Mouse (Mus musculus) heart, embryonic 13.5 days (tissue): ENCODE measurements around the gene Pygo2. TPM values are rescaled to one million over a fixed set of nuclear protein-coding genes. Genes with fewer than 3 reads are reported as not detected.
"Not testable (repeated sequence)": the region's sequence is repeated elsewhere in the genome, so short reads cannot be mapped to it uniquely, and the experiment has no call there.

Experiments
- ATAC-seq: fragments of 200-750 bp; cut with Nextera tagmentation; 2 replicates; pipeline ENCODE4 v1.8.0; 2017; ENCODE audit warnings: moderate TSS enrichment; ENCODE audit not compliant: insufficient number of reproducible peaks, low FRiP score, low TSS enrichment; ENCODE audit errors: extremely low read depth
- H3K27ac ChIP-seq: fragments of 300-500 bp; sonication (generic); replicated peaks from 2 replicates; pipeline ENCODE4 v1.5.1; 2015; ENCODE audit warnings: moderate library complexity, mild to moderate bottlenecking, inconsistent platforms
- H3K27me3 ChIP-seq: fragments of 300-500 bp; sonication (generic); replicated peaks from 2 replicates; pipeline ENCODE4 v1.6.1; 2015; ENCODE audit warnings: mild to moderate bottlenecking, inconsistent platforms
- H3K36me3 ChIP-seq: fragments of 300-500 bp; sonication (generic); 2 replicates; pipeline ENCODE4 v1.6.1; 2015; ENCODE audit warnings: mild to moderate bottlenecking, inconsistent platforms
- H3K4me1 ChIP-seq: fragments of 300-500 bp; sonication (generic); 2 replicates; pipeline ENCODE4 v1.6.1; 2015; ENCODE audit warnings: inconsistent platforms
- H3K4me2 ChIP-seq: fragments of 300-500 bp; sonication (generic); 2 replicates; pipeline ENCODE4 v1.6.1; 2015; ENCODE audit warnings: inconsistent platforms, mild to moderate bottlenecking, moderate library complexity
- H3K4me3 ChIP-seq: fragments of 300-500 bp; sonication (generic); 2 replicates; pipeline ENCODE4 v1.5.1; 2015; ENCODE audit warnings: moderate library complexity, mild to moderate bottlenecking, inconsistent platforms
- H3K9ac ChIP-seq: fragments of 300-500 bp; sonication (generic); 2 replicates; pipeline ENCODE4 v1.6.1; 2015; ENCODE audit warnings: inconsistent platforms, mild to moderate bottlenecking, moderate library complexity
- H3K9me3 ChIP-seq: fragments of 300-500 bp; sonication (generic); 2 replicates; pipeline ENCODE4 v1.6.1; 2016; ENCODE audit warnings: inconsistent platforms
- WGBS: fragments of 180-500 bp; shearing (Covaris S2); methylation state at CpG from one replicate; pipeline ENCODE4 v1.1.7; 2015; ENCODE audit warnings: mixed read lengths; 5-methylcytosine and 5-hydroxymethylcytosine counted together
- polyA plus RNA-seq: library from polyadenylated mRNA; unstranded; fragments of >200 nt; fragmentation: Nextera tagmentation; extraction: Ambion mirVana; gene quantifications from 2 replicates; pipeline ENCODE4 v1.2.1, GENCODE M21; 2015

Pygo2 gene
- polyA plus RNA-seq, 1 experiment from 2014 or later: 24.3 TPM

DNA sequence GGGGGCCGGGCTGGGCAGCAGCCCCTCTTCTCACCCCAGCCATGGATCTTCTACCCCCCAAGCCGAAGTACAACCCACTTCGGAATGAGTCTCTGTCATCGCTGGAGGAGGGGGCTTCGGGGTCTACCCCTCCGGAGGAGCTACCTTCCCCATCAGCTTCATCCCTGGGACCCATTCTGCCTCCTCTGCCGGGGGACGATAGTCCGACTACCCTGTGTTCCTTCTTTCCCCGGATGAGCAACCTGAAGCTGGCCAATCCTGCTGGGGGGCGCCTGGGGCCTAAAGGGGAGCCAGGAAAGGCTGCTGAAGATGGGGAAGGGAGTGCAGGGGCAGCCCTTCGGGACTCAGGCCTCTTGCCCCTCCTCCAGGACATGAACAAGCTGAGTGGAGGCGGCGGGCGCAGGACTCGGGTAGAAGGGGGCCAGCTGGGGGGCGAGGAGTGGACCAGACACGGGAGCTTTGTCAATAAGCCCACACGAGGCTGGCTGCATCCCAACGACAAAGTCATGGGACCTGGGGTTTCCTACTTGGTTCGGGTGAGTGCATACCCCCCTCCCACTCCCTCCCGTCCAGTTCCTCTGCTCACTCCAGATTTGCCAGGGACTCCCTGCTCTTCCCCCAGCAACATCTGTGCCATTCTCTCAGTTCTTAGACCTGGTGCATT is 8.1 kb upstream of the Pygo2 start:
- H3K9ac ChIP-seq: peak overlapping the region; percentile 89
- peak overlapping the region; percentile 98 for H3K27ac ChIP-seq
- H3K9me3 ChIP-seq: no peaks in the 10 kb centered on the region
- H3K4me1 ChIP-seq: peaks cover 61% of the 10 kb centered on the region
- H3K36me3 ChIP-seq: peaks cover 38% of the 10 kb centered on the region
- WGBS: 6% methylated on average over 22 of the region's 22 CpGs
- no peaks in the 10 kb centered on the region for H3K27me3 ChIP-seq
- peak overlapping the region; percentile 84 for H3K4me2 ChIP-seq
- H3K4me3 ChIP-seq: peak overlapping the region; percentile 63
- no peak for ATAC-seq

DNA sequence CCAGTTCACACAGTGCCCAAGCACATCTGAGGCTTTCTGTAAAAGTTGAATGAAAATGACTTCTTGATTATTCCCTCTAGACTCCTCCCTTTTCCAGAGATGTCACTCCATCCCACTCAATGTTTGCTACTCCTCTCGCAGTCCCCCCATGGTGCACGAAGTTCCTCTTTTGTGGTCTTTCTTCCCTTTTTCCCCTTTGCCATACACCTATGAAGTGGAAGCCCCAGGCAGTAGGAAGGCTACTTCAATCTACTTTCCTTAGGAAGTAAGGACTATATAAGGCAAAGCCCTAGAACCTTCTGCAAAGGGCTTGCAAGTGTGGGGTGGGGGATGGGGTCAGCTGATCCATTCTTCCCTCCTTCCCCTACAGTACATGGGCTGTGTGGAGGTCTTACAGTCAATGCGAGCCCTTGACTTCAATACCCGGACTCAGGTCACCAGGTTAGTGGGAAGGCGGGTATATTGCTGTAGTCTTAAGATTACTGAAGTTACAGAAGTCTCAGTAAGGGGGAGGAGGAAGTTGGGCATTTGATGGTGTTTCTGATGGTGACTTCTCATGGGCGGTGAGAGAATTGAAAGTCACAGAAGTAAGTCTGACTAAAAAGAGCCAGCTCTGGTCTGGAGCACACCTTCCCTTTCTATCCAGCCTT is 7.3 kb upstream of the Pygo2 start:
- Histone ChIP-seq H3K27ac (peak overlapping the region; percentile 98; the same call in 1 of the 2 replicates), H3K9ac (peak overlapping the region; percentile 89)
- 62% methylated on average over 6 of the region's 6 CpGs for WGBS

DNA sequence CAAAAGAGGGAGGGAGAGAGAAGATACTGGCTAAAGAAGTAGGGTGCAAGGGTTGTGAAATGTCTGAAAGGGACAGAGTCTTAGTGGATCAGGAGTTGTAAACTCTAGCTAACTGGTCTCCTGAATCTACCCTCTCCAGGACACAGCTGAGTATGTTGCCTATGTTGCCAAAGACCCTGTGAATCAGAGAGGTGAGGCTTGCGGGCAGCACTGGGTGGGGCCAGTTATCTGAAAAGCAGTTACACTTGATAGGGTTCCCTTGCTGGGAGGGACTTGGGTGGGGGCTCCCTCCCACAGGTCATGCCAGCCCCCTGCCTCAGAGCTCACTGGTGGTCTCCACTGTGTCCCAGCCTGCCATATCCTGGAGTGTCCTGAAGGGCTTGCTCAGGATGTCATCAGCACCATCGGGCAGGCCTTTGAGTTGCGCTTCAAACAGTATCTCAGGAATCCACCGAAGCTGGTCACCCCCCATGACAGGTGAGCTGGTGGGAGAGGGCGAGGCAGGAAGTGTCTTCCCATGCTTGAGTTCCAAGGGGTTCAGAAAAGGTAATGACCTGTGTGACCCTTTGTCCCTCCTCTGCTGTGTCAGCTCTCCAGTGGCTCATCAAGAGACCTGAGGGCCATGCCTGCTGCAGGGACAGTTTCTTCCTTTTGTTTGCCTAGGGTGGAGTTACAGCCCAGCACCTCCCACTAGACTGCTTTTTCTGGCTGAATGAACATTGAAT is 5.4 kb upstream of the Pygo2 start:
- H3K27ac ChIP-seq: peak overlapping the region; percentile 10
- peaks cover 58% of the 10 kb centered on the region for H3K36me3 ChIP-seq

More for the DNA sequence above, 7.3 kb upstream of the Pygo2 start:
- H3K9me3 ChIP-seq: no peaks in the 10 kb centered on the region
- peaks cover 55% of the 10 kb centered on the region for H3K4me1 ChIP-seq
- H3K36me3 ChIP-seq: peaks cover 46% of the 10 kb centered on the region
- H3K4me2 ChIP-seq: peak overlapping the region; percentile 84
- ATAC-seq: no peak
- no peaks in the 10 kb centered on the region for H3K27me3 ChIP-seq
- H3K4me3 ChIP-seq: peak overlapping the region; percentile 63

GRCm38 (mm10) chr3:89425141-89425525 is 4.9 kb upstream of the Pygo2 start:
- ATAC-seq: no peak
- 84% methylated on average over 5 of the region's 5 CpGs for WGBS
- Histone ChIP-seq H3K4me1 (peaks cover 50% of the 10 kb centered on the region), H3K27me3 (no peaks in the 10 kb centered on the region), H3K36me3 (peaks cover 58% of the 10 kb centered on the region), H3K9ac (no peak overlapping the region), H3K4me2 (no peak overlapping the region), H3K9me3 (no peaks in the 10 kb centered on the region), H3K27ac (no peak overlapping the region), H3K4me3 (no peak overlapping the region)

More for the DNA sequence above, 5.4 kb upstream of the Pygo2 start:
- Histone ChIP-seq H3K4me3 (no peak overlapping the region), H3K4me2 (no peak overlapping the region), H3K9me3 (no peaks in the 10 kb centered on the region), H3K27me3 (no peaks in the 10 kb centered on the region), H3K4me1 (peaks cover 55% of the 10 kb centered on the region), H3K9ac (no peak overlapping the region; the same call in 1 of the 2 replicates)
- no peak for ATAC-seq
- WGBS: 63% methylated on average over 5 of the region's 5 CpGs

GRCm38 (mm10) chr3:89425876-89426275 is 4.1 kb upstream of the Pygo2 start:
- Histone ChIP-seq H3K4me1 (peaks cover 44% of the 10 kb centered on the region), H3K27ac (no peak overlapping the region), H3K9me3 (no peaks in the 10 kb centered on the region), H3K27me3 (no peaks in the 10 kb centered on the region), H3K36me3 (peaks cover 58% of the 10 kb centered on the region), H3K4me2 (no peak overlapping the region), H3K9ac (no peak overlapping the region), H3K4me3 (no peak overlapping the region)
- 79% methylated on average over 4 of the region's 4 CpGs for WGBS
- ATAC-seq: no peak

DNA sequence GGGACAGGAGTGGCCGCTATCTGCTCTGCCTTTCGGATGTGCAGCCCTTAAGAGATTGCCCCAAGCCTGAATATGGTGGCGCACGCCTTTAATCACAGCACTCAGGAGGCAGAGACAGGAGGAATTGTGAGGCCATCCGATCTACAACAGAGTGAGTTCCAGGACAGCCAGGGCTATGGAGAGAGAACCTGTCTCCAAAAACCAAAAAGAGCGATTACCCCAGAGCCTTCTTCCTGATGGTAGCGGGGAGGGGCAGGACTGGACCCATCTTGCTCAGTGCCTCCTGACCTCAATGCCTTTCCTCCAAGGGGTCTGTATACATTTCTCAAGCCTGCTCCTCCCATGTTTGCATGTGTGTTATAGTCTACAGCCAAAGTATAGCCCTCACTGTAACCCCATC is 993 bp upstream of the Pygo2 start:
- H3K4me3 ChIP-seq, H3K4me2 ChIP-seq, H3K27me3 ChIP-seq, H3K9ac ChIP-seq, H3K27ac ChIP-seq, ATAC-seq, H3K9me3 ChIP-seq: not testable (repeated sequence)
- 91% methylated on average over 7 of the region's 7 CpGs for WGBS
- peaks cover 28% of the 10 kb centered on the region for H3K4me1 ChIP-seq
- H3K36me3 ChIP-seq: peaks cover 70% of the 10 kb centered on the region

DNA sequence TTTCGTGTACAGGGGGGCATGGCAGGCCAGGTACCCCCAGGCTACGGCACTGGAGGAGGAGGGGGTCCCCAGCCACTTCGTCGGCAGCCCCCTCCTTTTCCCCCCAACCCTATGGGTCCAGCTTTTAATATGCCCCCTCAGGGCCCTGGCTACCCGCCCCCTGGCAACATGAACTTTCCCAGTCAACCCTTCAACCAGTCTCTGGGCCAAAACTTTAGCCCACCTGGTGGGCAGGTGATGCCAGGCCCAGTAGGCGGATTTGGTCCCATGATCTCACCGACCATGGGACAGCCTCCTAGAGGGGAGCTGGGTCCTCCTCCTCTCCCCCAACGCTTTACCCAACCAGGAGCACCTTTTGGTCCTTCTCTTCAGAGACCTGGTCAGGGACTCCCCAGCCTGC is 2.6 kb downstream of the Pygo2 start:
- ATAC-seq: no peak
- Histone ChIP-seq H3K4me3 (no peak overlapping the region), H3K27me3 (no peaks in the 10 kb centered on the region), H3K36me3 (peaks cover 47% of the 10 kb centered on the region), H3K4me1 (peaks cover 37% of the 10 kb centered on the region), H3K27ac (no peak overlapping the region), H3K4me2 (no peak overlapping the region), H3K9me3 (no peaks in the 10 kb centered on the region), H3K9ac (no peak overlapping the region)
- 92% methylated on average over 8 of the region's 8 CpGs for WGBS

DNA sequence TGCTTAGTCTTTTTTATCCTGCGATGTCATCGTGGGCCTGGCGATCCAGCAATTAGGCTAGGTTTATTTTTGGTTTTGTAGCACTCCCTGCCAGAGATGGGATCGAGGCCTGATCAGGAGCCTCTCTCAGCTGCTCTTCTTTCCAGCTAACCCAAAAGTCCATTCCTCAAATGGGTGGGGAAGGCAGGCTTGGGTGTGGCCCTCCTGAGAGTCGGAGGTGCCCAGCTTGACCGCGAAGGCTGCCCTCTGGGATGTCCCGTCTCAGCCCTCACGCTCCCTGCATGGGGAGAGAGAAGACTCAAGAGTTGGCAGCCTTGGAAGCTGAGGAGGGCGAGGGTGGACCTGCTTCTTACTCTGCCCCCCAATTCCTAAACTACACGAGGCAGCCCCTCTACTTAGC is 4.5 kb downstream of the Pygo2 start:
- no peak overlapping the region for H3K9ac ChIP-seq
- H3K9me3 ChIP-seq: no peaks in the 10 kb centered on the region
- H3K27ac ChIP-seq: no peak overlapping the region
- no peak overlapping the region for H3K4me3 ChIP-seq
- no peaks in the 10 kb centered on the region for H3K27me3 ChIP-seq
- peaks cover 51% of the 10 kb centered on the region for H3K4me1 ChIP-seq
- peaks cover 35% of the 10 kb centered on the region for H3K36me3 ChIP-seq
- no peak for ATAC-seq
- no peak overlapping the region for H3K4me2 ChIP-seq
- WGBS: 75% methylated on average over 11 of the region's 11 CpGs

DNA sequence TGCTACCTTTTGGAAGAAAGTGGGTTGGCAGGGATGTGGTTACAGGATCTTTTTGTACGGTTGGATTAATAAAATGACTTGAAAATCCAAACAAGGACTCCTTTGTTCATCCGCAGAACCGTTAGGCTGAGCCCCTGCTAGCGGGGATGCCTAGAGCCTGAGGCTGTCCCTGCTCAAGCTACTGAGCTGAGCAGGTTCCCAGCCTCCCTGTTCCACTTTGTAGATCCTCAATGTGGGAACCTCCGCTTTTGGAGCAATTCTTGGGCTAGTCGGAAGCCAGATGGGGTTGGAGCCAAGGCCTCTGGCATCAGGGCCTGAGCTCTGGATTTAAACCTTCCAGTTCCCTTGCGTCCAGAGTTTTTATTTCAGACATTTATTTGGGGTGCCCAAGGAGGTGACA is 5.0 kb downstream of the Pygo2 start:
- Histone ChIP-seq H3K36me3 (peaks cover 40% of the 10 kb centered on the region), H3K9me3 (no peaks in the 10 kb centered on the region), H3K9ac (no peak overlapping the region), H3K27ac (no peak overlapping the region), H3K4me1 (peaks cover 51% of the 10 kb centered on the region), H3K4me3 (no peak overlapping the region), H3K4me2 (no peak overlapping the region), H3K27me3 (no peaks in the 10 kb centered on the region)
- WGBS: 83% methylated on average over 7 of the region's 7 CpGs
- no peak for ATAC-seq

DNA sequence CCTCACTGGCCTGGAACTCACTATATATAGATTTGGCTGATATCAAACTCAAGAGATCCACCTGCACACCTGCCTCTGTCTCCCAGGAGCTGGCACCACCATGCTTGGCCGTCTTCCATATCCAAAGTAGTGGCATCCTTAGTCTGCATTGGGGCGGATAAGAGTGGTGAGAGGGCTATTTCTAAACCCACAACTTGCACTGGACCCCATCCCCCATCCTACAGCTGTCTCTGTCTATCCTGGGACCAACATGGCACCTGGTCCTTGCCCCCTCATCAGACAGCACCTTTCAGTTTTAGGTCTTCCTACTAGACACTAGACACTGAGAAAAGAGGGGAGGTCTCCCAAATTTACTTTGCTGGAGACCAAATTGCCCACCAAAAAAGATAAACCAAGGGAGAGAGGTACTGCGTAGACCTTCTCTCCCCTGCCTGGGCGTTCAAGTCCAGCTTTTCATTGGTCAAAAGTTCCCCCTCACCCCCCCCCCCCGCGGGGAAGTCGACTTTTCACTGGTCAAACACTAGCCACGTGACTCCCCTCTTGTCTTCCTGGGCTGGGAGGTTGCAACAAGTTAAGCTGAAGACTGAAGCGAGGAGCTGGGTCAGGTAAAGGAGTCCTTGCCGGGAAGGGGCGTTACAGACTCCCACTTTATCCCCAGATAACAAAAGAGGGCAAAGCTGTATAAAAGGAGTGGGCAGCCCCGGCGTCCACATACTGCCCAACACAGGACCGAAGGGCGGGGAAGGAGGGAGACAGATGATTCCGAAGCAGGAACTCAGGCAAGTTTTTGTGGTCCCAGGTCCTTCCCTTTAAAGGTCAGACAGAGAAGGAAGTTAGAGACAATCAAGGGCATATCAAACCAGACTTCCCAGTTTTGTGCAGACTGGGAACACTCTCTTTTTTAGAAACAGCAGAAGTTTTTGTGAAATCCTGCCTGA is 6.4 kb downstream of the Pygo2 start, which contains the start of gene Pbxip1:
Pbxip1 (plus strand) TSS at position 531 of the 938 bp plus-strand sequence.
- H3K9ac ChIP-seq: peak within 1 kb of the TSS; percentile 85
- H3K27me3 ChIP-seq: no peaks in the 10 kb centered on the region
- peak within 1 kb of the TSS; percentile 66 for H3K4me3 ChIP-seq
- 4% methylated on average over 16 of the region's 16 CpGs for WGBS
- no peaks in the 10 kb centered on the region for H3K9me3 ChIP-seq
- peaks cover 54% of the 10 kb centered on the region for H3K36me3 ChIP-seq
- H3K4me1 ChIP-seq: peaks cover 44% of the 10 kb centered on the region
- ATAC-seq: peak; percentile 72
- peak within 1 kb of the TSS; percentile 85 for H3K27ac ChIP-seq
- peak within 1 kb of the TSS; percentile 79 for H3K4me2 ChIP-seq
